Mouse (Mus musculus) adrenal gland, postnatal 10 days (tissue): ENCODE measurements around the gene Myrf. TPM values are rescaled to one million over a fixed set of nuclear protein-coding genes. Genes with fewer than 3 reads are reported as not detected.
"Not testable (repeated sequence)": the region's sequence is repeated elsewhere in the genome, so short reads cannot be mapped to it uniquely, and the experiment has no call there.

Experiments
- DNase-seq: peaks from one replicate; pipeline ENCODE4 v3.0.0; 2021; ENCODE audit warnings: mixed read lengths
- microRNA-seq: library from miRNA; unstranded; fragments of <30 nt; microRNA quantifications from one replicate; pipeline ENCODE4 v1.2.0, GENCODE M21; 2021
- total RNA-seq, 2 experiments: library from RNA; stranded (reverse); gene quantifications; 2 replicates each; pipeline ENCODE4 v1.2.3; 2021

Gene Myrf
- total RNA-seq, 2 experiments from 2014 or later: 4.9 to 6.4 TPM

- no peak for DNase-seq
These were observed 64.1 kb downstream of the Myrf start for GRCm38 (mm10) chr19:10176477-10176876.

- no peak for DNase-seq
These were observed 65.6 kb downstream of the Myrf start for GRCm38 (mm10) chr19:10174956-10175355.

GRCm38 (mm10) chr19:10173844-10174539 lies 66.6 kb downstream of the Myrf start:
- no peak for DNase-seq

- DNase-seq: no peak
These were observed 67.3 kb downstream of the Myrf start for GRCm38 (mm10) chr19:10173116-10173718.

GRCm38 (mm10) chr19:10171846-10172245 lies 68.7 kb downstream of the Myrf start:
- DNase-seq: no peak

GRCm38 (mm10) chr19:10171359-10171758 lies 69.2 kb downstream of the Myrf start:
- no peak for DNase-seq

- DNase-seq: no peak
These were observed 70.1 kb downstream of the Myrf start for GRCm38 (mm10) chr19:10170466-10170865.

- DNase-seq: not testable (repeated sequence)
These were observed 70.7 kb downstream of the Myrf start for GRCm38 (mm10) chr19:10169692-10170330.

GRCm38 (mm10) chr19:10169179-10169578 lies 71.4 kb downstream of the Myrf start:
- DNase-seq: no peak

GRCm38 (mm10) chr19:10168441-10168840 lies 72.1 kb downstream of the Myrf start:
- no peak for DNase-seq

GRCm38 (mm10) chr19:10167951-10168350 lies 72.6 kb downstream of the Myrf start:
- no peak for DNase-seq

GRCm38 (mm10) chr19:10167112-10167511 lies 73.4 kb downstream of the Myrf start:
- no peak for DNase-seq

- DNase-seq: not testable (repeated sequence)
These were observed 74.6 kb downstream of the Myrf start for GRCm38 (mm10) chr19:10165928-10166327.

- no peak for DNase-seq
These were observed 76.7 kb downstream of the Myrf start for GRCm38 (mm10) chr19:10163896-10164295.

Small RNA genes within 50 kb of the gene (microRNA-seq; reads per million reads assigned to microRNA genes)
- gene Mir6993: 2.3 reads per million

Other genes with a start within 250 kb of the Myrf start
- under 1 TPM; 0.39 to 0.45 TPM for gene Best1, start 239.1 kb downstream of the Myrf start, total RNA-seq
- 10 to 100 TPM in 1 of 2 experiments, 1 to 10 TPM in 1; 10.0 to 15.0 TPM for gene Rab3il1, start 239.1 kb downstream of the Myrf start, total RNA-seq
- gene Fads3, start 199.2 kb downstream of the Myrf start, total RNA-seq: 10 to 100 TPM; 11.1 to 14.7 TPM
- gene Fads2, start 139.0 kb downstream of the Myrf start, total RNA-seq: 100 to 1,000 TPM; 344 to 595 TPM
- 100 to 1,000 TPM; 177 to 270 TPM for gene Fads1, start 57.9 kb downstream of the Myrf start, total RNA-seq
- 100 to 1,000 TPM; 166 to 181 TPM for gene Tmem258, start 36.7 kb downstream of the Myrf start, total RNA-seq
- gene Fen1, start 36.6 kb downstream of the Myrf start, total RNA-seq: 10 to 100 TPM; 20.7 to 21.9 TPM
- 1 to 10 TPM; 6.3 to 8.4 TPM for gene Dagla, start 64.1 kb upstream of the Myrf start, total RNA-seq
- 10 to 100 TPM; 25.8 to 26.3 TPM for gene Syt7, start 148.3 kb upstream of the Myrf start, total RNA-seq
- 1 to 10 TPM; 3.4 to 4.7 TPM for gene Lrrc10b, start 216.7 kb upstream of the Myrf start, total RNA-seq
- under 1 TPM; 0.63 to 0.94 TPM for gene Ppp1r32, start 242.2 kb upstream of the Myrf start, total RNA-seq